Mouse (Mus musculus): Measurements from ENCODE around the gene Ppil3.

Ppil3 gene

GRCm38 (mm10) chr1:58445143-58445722 is at the start of gene Ppil3, which contains the start of gene Nif3l1:
TSS of gene Ppil3 (minus strand) at chr1:58445486.
TSS of gene Nif3l1 (plus strand) at chr1:58445151.
- peak; percentile 62 for DNase-seq (ENCODE audit: low spot score)

- DNase-seq (ENCODE audit: low spot score) = no peak
Measured at GRCm38 (mm10) chr1:58482647-58483046, 37.4 kb upstream of the Ppil3 start.

- no peak for DNase-seq (ENCODE audit: low spot score)
Measured at GRCm38 (mm10) chr1:58475662-58476061, 30.4 kb upstream of the Ppil3 start.

- no peak for DNase-seq (ENCODE audit: low spot score)
Measured at GRCm38 (mm10) chr1:58465561-58465960, 20.3 kb upstream of the Ppil3 start.

- no peak for DNase-seq (ENCODE audit: low spot score)
Measured at GRCm38 (mm10) chr1:58465042-58465441, 19.8 kb upstream of the Ppil3 start.

GRCm38 (mm10) chr1:58463935-58464334 is 18.6 kb upstream of the Ppil3 start:
- DNase-seq (ENCODE audit: low spot score) = no peak

GRCm38 (mm10) chr1:58460566-58460965 is 15.3 kb upstream of the Ppil3 start:
- no peak for DNase-seq (ENCODE audit: low spot score)

GRCm38 (mm10) chr1:58458867-58459266 is 13.6 kb upstream of the Ppil3 start:
- DNase-seq (ENCODE audit: low spot score) = no peak

GRCm38 (mm10) chr1:58458175-58458574 is 12.9 kb upstream of the Ppil3 start:
- DNase-seq (ENCODE audit: low spot score) = no peak

GRCm38 (mm10) chr1:58454316-58454715 is 9.0 kb upstream of the Ppil3 start:
- DNase-seq (ENCODE audit: low spot score) = no peak

- DNase-seq (ENCODE audit: low spot score) = no peak
Measured at GRCm38 (mm10) chr1:58448396-58448795, 3.1 kb upstream of the Ppil3 start.

- DNase-seq (ENCODE audit: low spot score) = no peak
Measured at GRCm38 (mm10) chr1:58447766-58448165, 2.5 kb upstream of the Ppil3 start.

GRCm38 (mm10) chr1:58445861-58446260 is 575 bp upstream of the Ppil3 start:
- DNase-seq (ENCODE audit: low spot score) = no peak

GRCm38 (mm10) chr1:58444691-58445090 is 595 bp downstream of the Ppil3 start:
- no peak for DNase-seq (ENCODE audit: low spot score)

GRCm38 (mm10) chr1:58424551-58424950 is 20.7 kb downstream of the Ppil3 start:
- DNase-seq (ENCODE audit: low spot score) = no peak

GRCm38 (mm10) chr1:58423371-58424248 is 21.7 kb downstream of the Ppil3 start, which contains the start of gene Clk1:
TSS of gene Clk1 (minus strand) at chr1:58424066.
- peak; percentile 96 for DNase-seq (ENCODE audit: low spot score)

- peak; percentile 53 for DNase-seq (ENCODE audit: low spot score)
Measured at GRCm38 (mm10) chr1:58422879-58423278, 22.4 kb downstream of the Ppil3 start.

- no peak for DNase-seq (ENCODE audit: low spot score)
Measured at GRCm38 (mm10) chr1:58420961-58421360, 24.3 kb downstream of the Ppil3 start.

- no peak for DNase-seq (ENCODE audit: low spot score)
Measured at GRCm38 (mm10) chr1:58420032-58420431, 25.3 kb downstream of the Ppil3 start.

GRCm38 (mm10) chr1:58416048-58416447 is 29.2 kb downstream of the Ppil3 start:
- DNase-seq (ENCODE audit: low spot score) = no peak

- no peak for DNase-seq (ENCODE audit: low spot score)
Measured at GRCm38 (mm10) chr1:58415442-58415841, 29.8 kb downstream of the Ppil3 start.

GRCm38 (mm10) chr1:58410776-58411175 is 34.5 kb downstream of the Ppil3 start:
- no peak for DNase-seq (ENCODE audit: low spot score)

GRCm38 (mm10) chr1:58410198-58410588 is 35.1 kb downstream of the Ppil3 start:
- DNase-seq (ENCODE audit: low spot score) = no peak
